Mouse (Mus musculus) bone marrow, adult 2 months (tissue): ENCODE results near the gene Spocd1. TPM values are rescaled to one million over a fixed set of nuclear protein-coding genes. Genes with fewer than 3 reads are reported as not detected.
A peak's percentile ranks its signal among the peaks of the same experiment; 100 is the strongest.

ENCODE experiments used
- H3K27ac ChIP-seq: fragments of 200-500 bp; 2 replicates; pipeline ENCODE4 v1.5.1; 2012; ENCODE audit warnings: low read depth, mild to moderate bottlenecking, control low read depth, inconsistent platforms, low read length; ENCODE audit not compliant: control insufficient read depth, poor library complexity, insufficient read depth
- H3K4me1 ChIP-seq: fragments of 200-500 bp; 2 replicates; pipeline ENCODE4 v1.6.1; 2011; ENCODE audit warnings: low read length; ENCODE audit not compliant: control insufficient read depth, insufficient read depth
- H3K4me3 ChIP-seq: fragments of 200-500 bp; replicated peaks from 2 replicates; pipeline ENCODE3; 2011; ENCODE audit warnings: mild to moderate bottlenecking, low read depth, low read length, control low read depth; ENCODE audit not compliant: control insufficient read depth
- CTCF ChIP-seq: fragments of 200-500 bp; IDR thresholded peaks from 2 replicates; pipeline ENCODE4 v1.5.1; 2011; ENCODE audit warnings: low read length, control low read depth; ENCODE audit not compliant: control insufficient read depth, insufficient read depth
- POLR2A ChIP-seq: fragments of 200-500 bp; IDR thresholded peaks from 2 replicates; pipeline ENCODE4 v1.6.1; 2011; ENCODE audit warnings: low read depth, mild to moderate bottlenecking, control low read depth, low read length, borderline replicate concordance; ENCODE audit not compliant: control insufficient read depth
- WGBS: fragments of 180-500 bp; shearing (Covaris S2); methylation state at CpG from one replicate; pipeline ENCODE4 v1.1.7; 2018; 5-methylcytosine and 5-hydroxymethylcytosine counted together
- polyA plus RNA-seq: library from polyadenylated mRNA; stranded (reverse); fragments of >200 nt; gene quantifications from 2 replicates; pipeline ENCODE4 v1.2.4, GENCODE M21; 2011; ENCODE audit warnings: low replicate concordance; ENCODE audit not compliant: missing spikeins, insufficient read depth, insufficient read length

The Spocd1 gene
- polyA plus RNA-seq, 1 experiment = not detected

GRCm38 (mm10) chr4:129994728-129995127 is 65.7 kb downstream of the Spocd1 start:
- H3K4me3 ChIP-seq = no peak overlapping the region
- H3K4me1 ChIP-seq = no peaks in the 10 kb centered on the region
- WGBS = 65% methylated on average over 5 of the region's 5 CpGs
- TF ChIP-seq POLR2A (no peak), CTCF (no peak)
- H3K27ac ChIP-seq = no peak overlapping the region

DNA sequence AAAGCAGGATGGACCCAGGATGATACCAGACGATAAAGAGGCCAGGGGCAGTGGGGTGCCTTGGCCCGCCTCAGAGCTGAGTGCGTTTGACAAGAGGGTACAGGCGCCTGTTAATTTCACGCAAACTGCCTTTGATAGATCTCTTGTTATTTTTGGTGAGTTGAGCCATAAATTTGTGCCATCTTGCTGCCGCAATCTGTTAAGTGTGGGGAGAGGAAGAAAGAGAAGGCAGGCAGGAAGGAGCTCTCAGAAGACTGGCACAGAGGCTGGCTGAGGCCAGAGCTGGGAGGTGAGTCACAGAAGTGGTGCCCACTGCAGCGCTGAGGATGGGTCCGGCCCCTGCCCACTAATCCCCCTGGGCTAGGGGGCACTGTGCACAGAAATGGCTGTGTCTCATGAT is 66.2 kb downstream of the Spocd1 start:
- Histone ChIP-seq H3K4me3 (no peak overlapping the region), H3K27ac (no peak overlapping the region), H3K4me1 (no peaks in the 10 kb centered on the region)
- WGBS = 48% methylated on average over 8 of the region's 8 CpGs
- TF ChIP-seq POLR2A = no peak

DNA sequence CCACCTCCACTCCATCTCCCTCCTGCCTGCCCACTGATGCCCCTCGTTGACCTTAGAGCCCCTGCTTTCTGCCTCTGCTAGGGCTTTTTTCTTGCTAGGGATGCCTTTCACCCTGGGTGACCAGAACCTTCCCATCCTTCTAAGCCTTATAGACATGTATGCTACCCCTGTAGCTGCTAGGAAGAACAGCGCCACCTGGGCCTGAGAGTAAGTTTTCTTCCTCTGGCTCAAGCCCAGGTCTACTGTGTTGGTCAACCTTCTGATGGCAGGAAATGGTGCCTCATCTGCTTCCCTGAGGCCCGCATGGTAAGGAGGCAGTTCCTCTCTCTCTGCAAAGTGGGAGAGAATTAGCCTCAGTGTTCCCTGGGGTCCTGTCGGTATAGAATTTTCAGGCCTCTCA is 67.0 kb downstream of the Spocd1 start:
- TF ChIP-seq CTCF = peak; percentile 33; the same call in 1 of the 2 replicates
- TF ChIP-seq POLR2A = no peak
- Histone ChIP-seq H3K4me1 (no peaks in the 10 kb centered on the region), H3K27ac (no peak overlapping the region), H3K4me3 (no peak overlapping the region)
- 37% methylated on average over 4 of the region's 4 CpGs for WGBS

DNA sequence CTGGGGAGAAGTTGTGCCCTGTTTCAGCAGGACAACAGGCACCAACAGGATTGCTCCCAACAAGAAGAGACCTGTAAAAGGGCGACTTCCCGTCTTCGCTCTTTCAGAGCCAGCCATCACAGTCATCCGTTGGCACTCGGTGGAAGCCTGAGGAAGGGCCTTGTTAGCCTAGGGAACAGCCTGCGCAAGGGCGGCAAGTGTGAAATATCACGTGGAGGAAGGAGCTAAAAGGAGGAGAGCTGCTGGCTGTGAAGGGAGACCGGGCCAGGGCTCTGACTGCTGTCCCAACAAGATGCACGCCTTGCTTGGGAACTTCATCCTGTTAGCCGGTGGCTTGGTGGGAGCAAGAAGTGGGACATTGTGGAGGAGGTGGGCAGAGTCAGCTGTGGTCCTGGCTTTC is 69.1 kb downstream of the Spocd1 start:
- H3K4me3 ChIP-seq = no peak overlapping the region
- no peak for TF ChIP-seq POLR2A
- TF ChIP-seq CTCF = no peak
- 60% methylated on average over 11 of the region's 11 CpGs for WGBS
- no peak overlapping the region for H3K27ac ChIP-seq
- H3K4me1 ChIP-seq = no peaks in the 10 kb centered on the region

DNA sequence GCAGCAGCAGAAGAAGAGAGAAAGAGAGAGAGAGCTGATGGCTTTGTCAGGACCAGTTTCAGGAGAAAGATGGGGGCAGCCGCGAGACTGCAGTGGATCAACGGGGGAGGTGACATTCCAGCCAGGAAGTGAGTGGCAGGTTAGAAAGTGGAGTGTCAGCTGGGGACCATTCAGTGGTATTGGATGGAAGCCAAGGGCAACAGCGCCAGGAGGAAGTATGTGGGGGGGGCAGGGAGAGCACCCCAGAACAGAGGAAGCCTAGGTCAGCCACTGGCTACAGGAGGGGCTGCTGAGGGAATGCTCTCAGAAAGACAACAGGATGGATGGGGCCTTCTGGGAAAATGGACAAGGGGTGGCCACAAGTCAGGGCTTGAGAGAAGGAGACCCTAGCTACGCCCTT is 72.7 kb downstream of the Spocd1 start:
- no peaks in the 10 kb centered on the region for H3K4me1 ChIP-seq
- TF ChIP-seq POLR2A = no peak
- TF ChIP-seq CTCF = no peak
- H3K27ac ChIP-seq = no peak overlapping the region
- WGBS = 17% methylated on average over 5 of the region's 5 CpGs
- no peak overlapping the region for H3K4me3 ChIP-seq

DNA sequence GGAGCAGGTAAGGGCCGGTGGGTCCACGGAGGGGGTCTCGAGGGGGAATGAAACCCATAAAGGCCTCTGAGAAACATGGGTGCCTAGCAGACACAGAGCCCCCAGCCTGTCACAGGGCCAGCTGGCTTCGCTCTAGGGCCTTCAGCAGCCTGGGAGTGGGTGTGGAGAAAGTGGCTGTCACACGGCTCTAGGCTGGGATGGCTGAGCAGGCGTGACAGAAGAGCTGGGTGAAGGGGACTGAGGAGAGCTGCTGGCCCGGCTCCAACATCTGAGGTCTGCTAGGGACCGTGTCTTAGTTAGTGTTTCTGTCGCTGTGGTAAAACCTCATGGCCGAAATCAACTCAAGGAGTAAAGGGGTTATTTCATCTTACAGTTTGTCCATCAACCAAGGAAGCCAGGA is 73.1 kb downstream of the Spocd1 start:
- H3K27ac ChIP-seq = no peak overlapping the region
- no peak overlapping the region for H3K4me3 ChIP-seq
- peaks cover 1% of the 10 kb centered on the region for H3K4me1 ChIP-seq
- 60% methylated on average over 10 of the region's 10 CpGs for WGBS
- no peak for TF ChIP-seq POLR2A
- no peak for TF ChIP-seq CTCF

DNA sequence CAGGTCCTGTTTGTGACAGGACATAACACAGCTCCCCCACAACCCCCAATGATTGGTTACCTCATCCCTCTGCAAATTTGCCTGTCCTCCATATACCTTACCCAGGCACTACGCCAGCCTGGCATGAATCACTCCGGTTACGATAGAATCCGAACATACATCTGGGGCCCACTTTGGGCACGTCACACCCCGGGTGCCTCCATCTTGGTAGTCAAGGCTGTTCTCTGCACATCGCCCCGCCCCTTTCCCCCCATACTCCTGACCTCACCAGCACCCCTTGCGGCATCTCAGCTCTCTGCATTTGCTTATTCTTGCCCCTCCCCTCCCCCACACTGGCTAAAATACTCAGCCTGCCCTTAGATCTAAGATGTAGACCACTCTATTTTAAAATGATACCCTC is 76.5 kb downstream of the Spocd1 start:
- TF ChIP-seq POLR2A (no peak), CTCF (no peak)
- Histone ChIP-seq H3K27ac (no peak overlapping the region), H3K4me1 (peaks cover 1% of the 10 kb centered on the region), H3K4me3 (no peak overlapping the region)
- 62% methylated on average over 9 of the region's 9 CpGs for WGBS

DNA sequence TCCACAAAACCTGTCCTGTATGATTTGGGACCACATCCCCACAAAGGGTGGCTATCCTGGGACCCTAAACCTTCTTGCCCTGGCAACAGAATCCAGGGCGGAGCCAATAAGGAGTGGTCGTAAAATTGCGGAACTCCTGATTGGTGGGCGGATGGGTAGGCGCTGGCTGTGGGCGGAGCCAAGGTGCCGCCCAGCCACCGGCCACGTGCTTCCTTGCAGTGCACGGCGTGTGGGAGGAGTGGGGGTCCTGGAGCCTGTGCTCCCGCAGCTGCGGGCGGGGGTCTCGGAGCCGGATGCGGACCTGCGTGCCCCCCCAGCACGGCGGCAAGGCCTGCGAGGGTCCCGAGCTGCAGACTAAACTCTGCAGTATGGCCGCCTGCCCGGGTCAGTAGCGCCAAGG is 77.5 kb downstream of the Spocd1 start:
- Histone ChIP-seq H3K27ac (no peak overlapping the region), H3K4me3 (no peak overlapping the region), H3K4me1 (peaks cover 1% of the 10 kb centered on the region)
- no peak for TF ChIP-seq CTCF
- no peak for TF ChIP-seq POLR2A
- 10% methylated on average over 25 of the region's 25 CpGs for WGBS

Other genes with a start within 250 kb of the Spocd1 start
- 3.7 and 9.3 TPM in 2 replicates for gene Tmem39b, start 232.4 kb upstream of the Spocd1 start, polyA plus RNA-seq
- gene Khdrbs1, start 186.9 kb upstream of the Spocd1 start, polyA plus RNA-seq = 33.6 and 40.4 TPM in 2 replicates
- gene Ptp4a2, start 118.0 kb upstream of the Spocd1 start, polyA plus RNA-seq = 70.4 and 92.1 TPM in 2 replicates
- not detected in 2 replicates for gene Adgrb2, start 55.6 kb downstream of the Spocd1 start, polyA plus RNA-seq
- 3.9 and 8.8 TPM in 2 replicates for gene Col16a1, start 118.6 kb downstream of the Spocd1 start, polyA plus RNA-seq
- gene Pef1, start 173.3 kb downstream of the Spocd1 start, polyA plus RNA-seq = 23.1 and 32.6 TPM in 2 replicates
- gene Hcrtr1, start 210.1 kb downstream of the Spocd1 start, polyA plus RNA-seq = not detected in 2 replicates
- 29.5 and 51.1 TPM in 2 replicates for gene Tinagl1, start 245.9 kb downstream of the Spocd1 start, polyA plus RNA-seq